Mouse (Mus musculus) bone marrow, adult 2 months (tissue): ENCODE measurements around the gene Cops8.

Experiments used
- CTCF ChIP-seq: fragments of 200-500 bp; IDR thresholded peaks from 2 replicates; pipeline ENCODE4 v1.5.1; 2011; ENCODE audit warnings: low read length, control low read depth; ENCODE audit not compliant: control insufficient read depth, insufficient read depth
- POLR2A ChIP-seq: fragments of 200-500 bp; IDR thresholded peaks from 2 replicates; pipeline ENCODE4 v1.6.1; 2011; ENCODE audit warnings: low read depth, mild to moderate bottlenecking, control low read depth, low read length, borderline replicate concordance; ENCODE audit not compliant: control insufficient read depth

DNA sequence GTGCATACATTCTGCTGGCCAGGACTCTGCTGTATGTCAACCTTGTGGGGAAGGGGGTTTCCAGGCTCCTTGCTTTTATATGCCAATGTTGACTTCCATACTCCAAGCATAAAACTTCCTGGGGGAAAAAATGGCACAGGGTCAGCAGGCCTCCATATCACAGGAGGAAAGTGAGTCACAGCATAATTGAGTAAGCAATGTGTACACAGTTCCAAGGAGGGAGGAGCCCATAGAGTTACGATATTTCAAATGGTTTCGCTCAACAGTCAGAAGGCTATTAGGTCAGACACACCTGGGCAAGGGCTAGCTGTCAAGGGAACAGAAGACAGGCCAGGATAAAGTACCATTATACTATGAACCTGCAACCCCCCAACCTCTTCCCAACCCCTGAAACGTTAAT, 1.7 kb upstream of the Cops8 start:
- TF ChIP-seq POLR2A (no peak), CTCF (no peak)
